Mouse (Mus musculus) hindbrain, embryonic 11.5 days (tissue): ENCODE measurements at regions not wholly inside any gene's neighbourhood (a gene's known extent, or its start where the extent isn't known, plus 50 kb on each side); places are given as distances from the start of the nearest gene placed in this dataset.

Experiments
- ATAC-seq: fragments of 200-750 bp; cut with Nextera tagmentation; 2 replicates; pipeline ENCODE4 v1.8.0; 2017; ENCODE audit warnings: mild to moderate bottlenecking, moderate TSS enrichment, moderate library complexity; ENCODE audit not compliant: low FRiP score
- DNase-seq: peaks from one replicate; pipeline ENCODE4 v3.0.0-alpha.2; 2015; ENCODE audit warnings: low spot score
- H3K27ac ChIP-seq: fragments of 300-500 bp; sonication (generic); 2 replicates; pipeline ENCODE4 v1.5.1; 2014; ENCODE audit warnings: mild to moderate bottlenecking, low read depth, low read length
- H3K27me3 ChIP-seq: fragments of 300-500 bp; sonication (generic); 2 replicates; pipeline ENCODE4 v1.6.1; 2014; ENCODE audit warnings: mild to moderate bottlenecking, low read length, moderate library complexity, mixed read lengths; ENCODE audit not compliant: control insufficient read depth, insufficient read depth
- H3K36me3 ChIP-seq: fragments of 300-500 bp; sonication (generic); 2 replicates; pipeline ENCODE4 v1.6.1; 2014; ENCODE audit warnings: mild to moderate bottlenecking, low read length, moderate library complexity, mixed read lengths; ENCODE audit not compliant: control insufficient read depth, insufficient read depth
- H3K4me1 ChIP-seq: fragments of 300-500 bp; sonication (generic); replicated peaks from 2 replicates; pipeline ENCODE4 v1.6.1; 2014; ENCODE audit warnings: low read length, mixed read lengths; ENCODE audit not compliant: control insufficient read depth, insufficient read depth
- H3K4me2 ChIP-seq: fragments of 300-500 bp; sonication (generic); replicated peaks from 2 replicates; pipeline ENCODE4 v1.6.1; 2014; ENCODE audit warnings: mild to moderate bottlenecking, low read depth, low read length
- H3K4me3 ChIP-seq: fragments of 300-500 bp; sonication (generic); 2 replicates; pipeline ENCODE4 v1.5.1; 2014; ENCODE audit warnings: low read depth, low read length
- H3K9ac ChIP-seq: fragments of 300-500 bp; sonication (generic); 2 replicates; pipeline ENCODE4 v1.6.1; 2014; ENCODE audit warnings: low read depth, low read length
- H3K9me3 ChIP-seq: fragments of 300-500 bp; sonication (generic); 2 replicates; pipeline ENCODE4 v1.6.1; 2016; ENCODE audit warnings: low read length; ENCODE audit not compliant: control insufficient read depth
- WGBS: fragments of 180-500 bp; shearing (Covaris S2); extraction: QIAGEN DNeasy Blood & Tissue Kit; methylation state at CpG from one replicate; pipeline ENCODE4 v1.1.7; 2014; 5-methylcytosine and 5-hydroxymethylcytosine counted together

DNA sequence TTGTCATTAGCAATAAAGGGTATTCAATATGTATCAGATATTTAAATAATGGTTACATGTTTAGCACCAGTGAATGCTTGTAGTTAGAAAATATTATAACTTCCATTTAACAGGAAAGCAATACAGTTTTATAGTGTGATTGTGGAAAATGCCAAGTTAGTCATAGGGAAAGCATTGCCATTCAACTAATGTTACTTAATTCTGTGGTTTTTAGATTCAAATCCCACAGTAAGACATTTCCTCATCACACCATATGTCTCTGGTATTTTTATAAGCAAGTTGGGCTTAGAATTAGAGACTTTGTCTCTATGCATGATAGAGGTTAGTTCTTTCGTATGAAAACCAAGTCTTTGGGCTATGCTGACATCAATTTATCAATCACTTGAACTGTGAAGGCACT is 133.0 kb downstream of the Prr30 start:
- Histone ChIP-seq H3K27me3 (no peaks in the 10 kb centered on the region), H3K9me3 (no peaks in the 10 kb centered on the region), H3K4me1 (no peaks in the 10 kb centered on the region), H3K9ac (no peak overlapping the region), H3K4me3 (no peak overlapping the region), H3K36me3 (no peaks in the 10 kb centered on the region), H3K4me2 (no peak overlapping the region), H3K27ac (no peak overlapping the region)
- no peak for ATAC-seq
- 69% methylated on average over 1 of the region's 1 CpGs for WGBS
- DNase-seq, result no peak

DNA sequence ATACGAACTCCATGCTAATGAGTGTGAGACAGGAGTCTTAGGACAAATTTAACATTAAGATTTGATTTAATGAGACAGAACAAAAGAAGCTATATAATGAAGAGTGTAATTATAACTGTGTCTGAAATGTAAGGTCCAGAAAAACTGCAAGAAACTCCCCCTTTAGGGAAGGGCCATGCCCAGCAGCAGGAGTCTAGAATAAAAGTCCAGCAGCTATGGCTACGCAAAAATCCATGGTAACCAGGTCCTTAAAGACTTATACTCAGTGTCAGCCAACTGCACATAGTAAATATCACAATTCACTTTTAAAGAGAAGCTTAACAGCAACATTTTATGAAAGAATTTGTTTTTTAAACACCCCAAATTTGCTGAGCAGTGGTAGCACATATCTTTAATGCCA is 143.3 kb downstream of the Prr30 start:
- Histone ChIP-seq H3K4me1 (no peaks in the 10 kb centered on the region), H3K4me3 (no peak overlapping the region), H3K27ac (no peak overlapping the region), H3K27me3 (no peaks in the 10 kb centered on the region), H3K9ac (no peak overlapping the region), H3K9me3 (no peaks in the 10 kb centered on the region), H3K36me3 (no peaks in the 10 kb centered on the region), H3K4me2 (no peak overlapping the region)
- ATAC-seq, result no peak
- WGBS, result 92% methylated on average over 2 of the region's 2 CpGs
- DNase-seq, result no peak

DNA sequence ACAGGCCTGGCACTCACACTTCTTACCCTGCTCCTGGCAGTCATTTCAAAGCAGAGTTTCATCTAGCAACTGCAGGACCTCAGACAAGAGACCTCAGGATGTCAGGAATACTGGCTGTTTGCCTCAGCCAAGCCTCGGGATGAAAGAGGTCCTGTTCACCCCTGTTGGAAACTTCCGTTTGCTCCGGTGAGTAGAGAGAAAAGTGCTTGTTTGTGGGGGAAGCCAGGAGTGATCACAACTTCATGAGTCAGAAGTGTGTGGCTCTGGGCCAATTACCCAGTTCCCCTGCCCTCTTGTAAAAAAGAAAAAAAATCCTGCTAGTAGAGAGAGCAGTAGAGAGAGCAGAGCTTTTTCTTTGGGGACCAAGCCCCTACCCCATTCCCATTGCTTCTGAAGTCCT is 144.2 kb downstream of the Prr30 start:
- no peak overlapping the region for H3K4me2 ChIP-seq
- no peaks in the 10 kb centered on the region for H3K4me1 ChIP-seq
- H3K9ac ChIP-seq, result no peak overlapping the region
- H3K9me3 ChIP-seq, result no peaks in the 10 kb centered on the region
- no peaks in the 10 kb centered on the region for H3K27me3 ChIP-seq
- ATAC-seq, result no peak
- H3K4me3 ChIP-seq, result no peak overlapping the region
- no peak overlapping the region for H3K27ac ChIP-seq
- DNase-seq, result no peak
- 43% methylated on average over 3 of the region's 3 CpGs for WGBS
- H3K36me3 ChIP-seq, result no peaks in the 10 kb centered on the region

DNA sequence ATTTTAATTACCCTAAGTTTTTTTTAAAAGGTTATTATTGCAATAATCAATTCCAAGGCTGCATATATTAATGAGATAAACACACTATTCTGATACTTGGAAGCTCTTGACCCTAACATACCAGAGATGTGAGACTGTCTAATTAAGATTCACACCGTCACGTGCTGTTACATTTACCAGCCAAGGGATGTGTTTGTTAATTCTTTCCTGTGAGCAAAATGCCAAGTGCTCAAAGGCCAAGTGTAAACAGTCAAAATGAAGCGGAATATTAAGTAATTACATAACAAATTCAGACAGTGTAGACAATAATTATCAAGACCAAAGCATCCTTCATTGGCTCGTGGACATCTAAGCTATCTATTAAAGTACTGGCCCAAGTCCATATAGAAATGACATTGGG is 145.3 kb downstream of the Prr30 start:
- H3K9ac ChIP-seq, result no peak overlapping the region
- H3K27me3 ChIP-seq, result no peaks in the 10 kb centered on the region
- no peak for DNase-seq
- no peaks in the 10 kb centered on the region for H3K36me3 ChIP-seq
- ATAC-seq, result no peak
- WGBS, result 87% methylated on average over 4 of the region's 4 CpGs
- no peak overlapping the region for H3K4me3 ChIP-seq
- no peaks in the 10 kb centered on the region for H3K9me3 ChIP-seq
- no peak overlapping the region for H3K27ac ChIP-seq
- no peaks in the 10 kb centered on the region for H3K4me1 ChIP-seq
- H3K4me2 ChIP-seq, result no peak overlapping the region

DNA sequence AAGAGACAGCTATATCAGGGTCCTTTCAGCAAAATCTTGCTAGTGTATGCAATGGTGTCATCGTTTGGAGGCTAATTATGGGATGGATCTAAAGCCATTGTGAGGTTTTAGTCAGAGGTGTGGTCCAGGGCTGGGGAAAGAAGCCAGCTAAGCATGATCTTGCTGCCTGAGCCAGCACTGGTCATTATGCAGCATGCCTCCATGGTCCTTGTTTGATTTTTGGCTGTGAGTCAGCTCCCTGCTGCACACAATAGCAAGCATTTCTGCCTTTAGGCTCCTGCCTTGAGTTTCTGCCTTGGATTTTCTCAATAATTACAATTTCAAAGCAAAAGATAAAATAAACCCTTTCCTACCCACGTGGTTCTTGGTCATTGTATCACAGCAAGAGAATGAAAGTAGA is 147.4 kb downstream of the Prr30 start:
- Histone ChIP-seq H3K4me2 (no peak overlapping the region), H3K4me3 (no peak overlapping the region), H3K9me3 (no peaks in the 10 kb centered on the region), H3K9ac (no peak overlapping the region), H3K36me3 (no peaks in the 10 kb centered on the region), H3K27ac (no peak overlapping the region), H3K4me1 (no peaks in the 10 kb centered on the region), H3K27me3 (no peaks in the 10 kb centered on the region)
- DNase-seq (no peak), ATAC-seq (no peak)
- WGBS, result 74% methylated on average over 2 of the region's 2 CpGs

DNA sequence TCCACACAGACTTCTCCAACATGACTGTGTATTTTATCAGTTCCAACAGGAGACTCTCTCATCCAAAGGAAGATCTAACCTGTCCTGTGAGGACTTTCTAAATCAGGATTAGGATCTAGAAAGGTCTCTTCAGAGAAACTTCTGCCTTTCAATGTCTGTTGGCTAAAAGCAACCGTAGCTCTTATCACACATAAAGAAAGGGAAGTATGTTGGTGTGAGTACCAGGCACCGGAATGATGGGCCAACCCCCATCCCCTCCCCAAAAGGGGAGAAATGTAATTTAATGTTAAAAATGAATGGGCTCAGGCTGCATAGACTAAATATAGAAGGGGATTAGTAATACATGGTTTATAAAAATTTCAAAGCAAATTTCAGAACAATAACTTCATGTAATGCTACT is 149.9 kb downstream of the Prr30 start:
- H3K4me3 ChIP-seq, result no peak overlapping the region
- no peak overlapping the region for H3K9ac ChIP-seq
- no peaks in the 10 kb centered on the region for H3K9me3 ChIP-seq
- H3K27ac ChIP-seq, result no peak overlapping the region
- H3K27me3 ChIP-seq, result no peaks in the 10 kb centered on the region
- ATAC-seq (no peak), DNase-seq (no peak)
- 96% methylated on average over 2 of the region's 2 CpGs for WGBS
- no peak overlapping the region for H3K4me2 ChIP-seq
- H3K4me1 ChIP-seq, result no peaks in the 10 kb centered on the region
- H3K36me3 ChIP-seq, result no peaks in the 10 kb centered on the region

DNA sequence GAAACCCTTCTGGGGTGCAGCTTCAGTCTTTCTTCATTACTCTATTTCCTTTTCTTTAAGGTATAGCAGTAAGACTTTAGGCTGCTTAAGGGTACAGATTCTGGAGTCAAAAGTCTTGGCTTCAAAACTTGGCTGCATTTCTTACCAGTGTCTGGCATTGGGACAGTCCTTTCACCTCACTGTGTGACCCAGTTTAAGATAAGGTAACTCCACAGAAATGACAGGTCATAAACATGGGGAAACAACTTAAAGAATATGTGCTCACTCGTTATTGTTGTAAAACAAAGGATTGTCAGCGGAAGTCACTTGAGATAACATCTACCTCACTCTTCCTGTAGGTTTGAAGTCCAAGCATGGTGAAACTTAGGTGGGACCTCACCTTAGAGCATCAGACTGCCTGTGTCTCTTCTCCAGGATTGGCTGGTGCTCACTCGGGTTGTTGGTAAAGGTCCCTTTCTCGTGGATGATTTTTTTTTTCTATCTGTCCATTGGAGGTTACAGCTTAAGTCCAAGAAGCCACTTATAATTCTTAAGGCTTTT is 150.4 kb downstream of the Prr30 start:
- ATAC-seq, result no peak
- Histone ChIP-seq H3K4me2 (no peak overlapping the region), H3K4me1 (no peaks in the 10 kb centered on the region), H3K9me3 (no peaks in the 10 kb centered on the region), H3K36me3 (no peaks in the 10 kb centered on the region), H3K9ac (no peak overlapping the region), H3K27me3 (no peaks in the 10 kb centered on the region), H3K27ac (no peak overlapping the region), H3K4me3 (no peak overlapping the region)
- DNase-seq, result no peak
- 91% methylated on average over 4 of the region's 4 CpGs for WGBS

DNA sequence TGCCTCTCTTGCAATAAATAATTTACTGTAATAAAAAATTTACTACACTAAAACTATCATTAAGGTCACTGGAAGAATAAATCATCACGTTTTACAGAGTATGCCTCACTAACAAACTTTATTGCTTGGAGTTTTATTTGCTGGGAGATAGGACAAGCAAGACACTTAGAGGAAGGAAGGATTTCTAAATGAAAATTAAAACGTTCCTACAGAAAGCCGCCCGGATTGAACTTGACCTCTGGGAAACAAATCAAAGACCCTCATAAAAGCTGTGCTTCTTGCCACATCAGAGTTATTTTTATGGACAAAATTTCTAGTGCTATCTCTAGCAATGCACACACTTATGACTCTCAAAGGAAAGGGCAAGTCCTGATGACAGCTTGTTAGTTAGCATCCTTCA is 156.6 kb downstream of the Prr30 start:
- WGBS, result 88% methylated on average over 4 of the region's 4 CpGs
- Histone ChIP-seq H3K36me3 (no peaks in the 10 kb centered on the region), H3K4me2 (no peak overlapping the region), H3K27me3 (no peaks in the 10 kb centered on the region), H3K27ac (no peak overlapping the region), H3K4me3 (no peak overlapping the region), H3K4me1 (no peaks in the 10 kb centered on the region), H3K9me3 (no peaks in the 10 kb centered on the region), H3K9ac (no peak overlapping the region)
- ATAC-seq (no peak), DNase-seq (no peak)

DNA sequence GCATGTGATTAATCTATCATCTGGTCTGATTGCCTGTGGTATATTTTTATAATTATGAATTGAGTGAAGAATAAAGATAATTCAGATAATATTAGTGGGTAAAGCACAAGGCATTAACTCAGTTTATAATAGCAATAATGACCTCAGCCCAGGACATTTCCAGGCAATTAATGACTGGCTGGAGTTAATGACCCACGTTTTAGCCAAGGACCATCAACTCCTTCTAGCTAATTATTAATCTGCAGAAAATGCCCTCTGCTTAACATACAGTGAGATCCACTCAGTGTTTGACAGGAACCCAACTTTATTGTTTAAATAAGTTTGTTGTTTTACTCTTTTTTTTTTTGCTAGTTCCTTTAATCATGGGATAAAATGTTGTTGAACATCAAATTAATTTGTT is 199.1 kb downstream of the Prr30 start:
- no peak overlapping the region for H3K4me3 ChIP-seq
- no peaks in the 10 kb centered on the region for H3K36me3 ChIP-seq
- no peak overlapping the region for H3K9ac ChIP-seq
- ATAC-seq (no peak), DNase-seq (no peak)
- no peaks in the 10 kb centered on the region for H3K4me1 ChIP-seq
- no peak overlapping the region for H3K4me2 ChIP-seq
- H3K27me3 ChIP-seq, result no peaks in the 10 kb centered on the region
- H3K9me3 ChIP-seq, result no peaks in the 10 kb centered on the region
- no peak overlapping the region for H3K27ac ChIP-seq
- WGBS, result 42% methylated on average over 1 of the region's 1 CpGs
